Mouse (Mus musculus) midbrain, embryonic 10.5 days (tissue): ENCODE results near the gene Nubpl. TPM values are rescaled to one million over a fixed set of nuclear protein-coding genes. Genes with fewer than 3 reads are reported as not detected.

Source experiments
- DNase-seq: peaks from one replicate; pipeline ENCODE4 v3.0.0-alpha.2; 2017; ENCODE audit warnings: low spot score
- H3K27ac ChIP-seq: fragments of 300-500 bp; sonication (generic); replicated peaks from 2 replicates; pipeline ENCODE4 v1.5.1; 2016; ENCODE audit warnings: mild to moderate bottlenecking
- H3K27me3 ChIP-seq: fragments of 300-500 bp; sonication (generic); 2 replicates; pipeline ENCODE4 v1.6.1; 2016; ENCODE audit warnings: low read depth, mild to moderate bottlenecking; ENCODE audit not compliant: poor library complexity, severe bottlenecking
- H3K36me3 ChIP-seq: fragments of 300-500 bp; sonication (generic); 2 replicates; pipeline ENCODE4 v1.6.1; 2016; ENCODE audit warnings: mild to moderate bottlenecking, moderate library complexity
- H3K4me1 ChIP-seq: fragments of 300-500 bp; sonication (generic); 2 replicates; pipeline ENCODE4 v1.6.1; 2016
- H3K4me3 ChIP-seq: fragments of 300-500 bp; sonication (generic); 2 replicates; pipeline ENCODE4 v1.5.1; 2016; ENCODE audit warnings: mild to moderate bottlenecking, moderate library complexity
- H3K9me3 ChIP-seq: fragments of 300-500 bp; sonication (generic); replicated peaks from 2 replicates; pipeline ENCODE4 v1.6.1; 2016; ENCODE audit warnings: mild to moderate bottlenecking
- WGBS: fragments of 180-500 bp; shearing (Covaris S2); methylation state at CpG from one replicate; pipeline ENCODE4 v1.1.7; 2016; 5-methylcytosine and 5-hydroxymethylcytosine counted together
- polyA plus RNA-seq: library from polyadenylated mRNA; unstranded; fragments of >200 nt; fragmentation: Nextera tagmentation; extraction: Ambion mirVana; gene quantifications from 2 replicates; pipeline ENCODE4 v1.2.1, GENCODE M21; 2016

Gene Nubpl
- polyA plus RNA-seq, 1 experiment from 2014 or later, result 17.6 TPM

GRCm38 (mm10) chr12:52254089-52254488 lies 156.6 kb downstream of the Nubpl start:
- no peaks in the 10 kb centered on the region for H3K9me3 ChIP-seq
- no peaks in the 10 kb centered on the region for H3K27me3 ChIP-seq
- H3K4me3 ChIP-seq, result no peak overlapping the region
- no peaks in the 10 kb centered on the region for H3K4me1 ChIP-seq
- H3K27ac ChIP-seq, result no peak overlapping the region
- DNase-seq, result no peak
- H3K36me3 ChIP-seq, result no peaks in the 10 kb centered on the region
- 83% methylated on average over 5 of the region's 5 CpGs for WGBS

DNA sequence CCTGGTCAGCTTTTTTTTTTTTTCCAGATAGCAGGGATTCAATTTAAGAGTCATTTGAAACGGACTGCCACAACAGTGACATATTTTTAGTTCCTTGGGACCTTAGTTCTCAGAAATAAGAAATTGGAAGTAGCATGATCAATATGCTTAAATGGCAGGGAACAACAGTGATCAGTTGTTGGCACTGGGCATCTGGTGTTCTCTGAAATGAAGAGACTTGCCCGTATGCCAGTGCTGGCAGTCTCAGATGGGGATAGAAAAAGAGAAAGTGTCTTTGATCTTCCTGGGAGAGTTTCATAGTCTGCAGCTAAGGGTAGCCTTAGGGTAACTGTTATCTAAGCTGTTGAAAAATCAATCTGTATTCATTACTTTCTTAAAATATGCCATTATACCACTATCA lies 170.6 kb downstream of the Nubpl start:
- H3K4me3 ChIP-seq, result no peak overlapping the region
- H3K36me3 ChIP-seq, result no peaks in the 10 kb centered on the region
- no peaks in the 10 kb centered on the region for H3K27me3 ChIP-seq
- WGBS, result 94% methylated on average over 2 of the region's 2 CpGs
- H3K27ac ChIP-seq, result no peak overlapping the region
- no peaks in the 10 kb centered on the region for H3K9me3 ChIP-seq
- H3K4me1 ChIP-seq, result 0 out of 2 replicates have a peak, but pooled peaks cover 5% of the 10 kb centered on the region
- no peak for DNase-seq

GRCm38 (mm10) chr12:52272828-52273227 lies 175.3 kb downstream of the Nubpl start:
- DNase-seq, result no peak
- 90% methylated on average over 1 of the region's 1 CpGs for WGBS
- Histone ChIP-seq H3K36me3 (no peaks in the 10 kb centered on the region), H3K27ac (no peak overlapping the region), H3K4me1 (no peaks in the 10 kb centered on the region), H3K4me3 (no peak overlapping the region), H3K9me3 (no peaks in the 10 kb centered on the region), H3K27me3 (no peaks in the 10 kb centered on the region)

DNA sequence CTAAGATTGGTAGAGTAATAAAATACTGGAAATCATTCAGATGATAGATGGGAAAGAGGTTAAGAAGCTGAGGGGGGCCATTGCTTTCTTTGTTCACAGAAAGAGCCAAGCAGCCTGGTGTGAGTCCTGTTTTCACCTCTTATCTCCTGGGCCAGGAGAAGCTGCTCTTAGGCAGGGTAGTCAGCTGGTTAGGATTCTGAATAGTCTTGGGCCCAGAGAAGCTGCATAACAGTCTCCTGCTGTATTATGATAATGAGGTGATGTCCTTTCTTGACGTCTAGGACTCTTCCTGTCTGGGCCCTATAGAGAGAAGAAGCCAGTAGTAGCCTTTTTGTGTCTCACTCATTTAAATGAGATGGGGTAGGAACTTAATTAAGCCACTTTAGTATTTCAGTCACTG lies 178.8 kb downstream of the Nubpl start:
- Histone ChIP-seq H3K4me1 (no peaks in the 10 kb centered on the region), H3K27ac (no peak overlapping the region), H3K4me3 (no peak overlapping the region), H3K36me3 (no peaks in the 10 kb centered on the region), H3K9me3 (no peaks in the 10 kb centered on the region), H3K27me3 (no peaks in the 10 kb centered on the region)
- 45% methylated on average over 1 of the region's 1 CpGs for WGBS
- DNase-seq, result no peak

GRCm38 (mm10) chr12:52281232-52281631 lies 183.7 kb downstream of the Nubpl start:
- no peak for DNase-seq
- Histone ChIP-seq H3K27ac (no peak overlapping the region), H3K4me1 (peaks cover 4% of the 10 kb centered on the region; the same call in 1 of the 2 replicates), H3K27me3 (no peaks in the 10 kb centered on the region), H3K4me3 (no peak overlapping the region), H3K36me3 (no peaks in the 10 kb centered on the region), H3K9me3 (no peaks in the 10 kb centered on the region)
- WGBS, result 90% methylated on average over 1 of the region's 1 CpGs

- no peaks in the 10 kb centered on the region for H3K27me3 ChIP-seq
- no peak for DNase-seq
- H3K4me1 ChIP-seq, result peaks cover 24% of the 10 kb centered on the region
- H3K36me3 ChIP-seq, result no peaks in the 10 kb centered on the region
- no peak overlapping the region for H3K4me3 ChIP-seq
- no peaks in the 10 kb centered on the region for H3K9me3 ChIP-seq
- H3K27ac ChIP-seq, result no peak overlapping the region
Measured at GRCm38 (mm10) chr12:52284471-52284870, 186.9 kb downstream of the Nubpl start.

- 94% methylated on average over 3 of the region's 3 CpGs for WGBS
- DNase-seq, result no peak
- Histone ChIP-seq H3K9me3 (no peaks in the 10 kb centered on the region), H3K4me3 (no peak overlapping the region), H3K36me3 (no peaks in the 10 kb centered on the region), H3K4me1 (peaks cover 34% of the 10 kb centered on the region), H3K27me3 (no peaks in the 10 kb centered on the region), H3K27ac (no peak overlapping the region)
Measured at GRCm38 (mm10) chr12:52286802-52287201, 189.3 kb downstream of the Nubpl start.

DNA sequence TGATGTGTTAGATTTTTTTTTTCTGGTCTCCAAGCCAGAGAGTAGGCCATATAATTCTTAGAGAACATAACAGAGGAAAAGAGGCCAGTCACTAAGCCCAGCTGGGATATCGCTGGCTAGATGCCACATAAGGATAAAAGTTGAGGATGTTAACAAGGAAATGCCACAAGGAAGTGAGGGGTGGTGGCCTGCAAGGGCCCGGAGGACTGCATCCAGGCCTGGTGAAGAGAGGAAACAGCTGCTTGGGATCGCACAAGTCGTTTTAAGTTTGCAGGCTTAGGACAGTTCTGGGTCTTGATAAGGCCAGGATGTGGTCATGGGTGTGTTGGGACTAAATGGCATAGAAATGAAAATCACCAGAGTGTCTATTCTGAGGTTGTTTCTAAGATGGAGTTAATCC lies 191.0 kb downstream of the Nubpl start:
- Histone ChIP-seq H3K4me3 (no peak overlapping the region), H3K27me3 (no peaks in the 10 kb centered on the region), H3K9me3 (no peaks in the 10 kb centered on the region), H3K36me3 (no peaks in the 10 kb centered on the region), H3K4me1 (peaks cover 30% of the 10 kb centered on the region), H3K27ac (peak overlapping the region; percentile 67)
- 80% methylated on average over 4 of the region's 4 CpGs for WGBS
- no peak for DNase-seq

GRCm38 (mm10) chr12:52288941-52289567 lies 191.5 kb downstream of the Nubpl start:
- Histone ChIP-seq H3K27me3 (no peaks in the 10 kb centered on the region), H3K4me1 (peaks cover 30% of the 10 kb centered on the region), H3K4me3 (no peak overlapping the region), H3K36me3 (no peaks in the 10 kb centered on the region), H3K9me3 (no peaks in the 10 kb centered on the region), H3K27ac (peak overlapping the region; percentile 67)
- WGBS, result 54% methylated on average over 11 of the region's 11 CpGs
- peak; percentile 29 for DNase-seq

DNA sequence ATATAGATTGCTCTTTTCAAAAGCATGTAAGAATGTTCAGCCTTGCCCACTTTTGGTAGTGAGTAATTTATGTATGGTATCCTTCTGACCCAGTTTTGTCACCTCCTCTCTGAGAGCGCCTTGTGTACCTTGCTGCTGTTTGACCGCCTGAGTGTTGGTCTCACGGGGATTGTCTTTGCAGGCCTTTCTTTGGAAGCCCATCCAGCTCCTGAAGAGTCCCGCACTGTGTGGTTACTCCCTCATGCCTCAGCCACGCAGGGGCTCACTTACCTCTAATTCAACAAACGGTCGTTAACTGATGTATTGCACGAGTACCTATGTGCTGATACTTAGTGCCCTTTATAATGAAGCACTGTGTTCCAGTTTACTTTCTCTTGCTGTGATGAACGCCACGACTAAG lies 192.1 kb downstream of the Nubpl start:
- WGBS, result 72% methylated on average over 10 of the region's 10 CpGs

DNA sequence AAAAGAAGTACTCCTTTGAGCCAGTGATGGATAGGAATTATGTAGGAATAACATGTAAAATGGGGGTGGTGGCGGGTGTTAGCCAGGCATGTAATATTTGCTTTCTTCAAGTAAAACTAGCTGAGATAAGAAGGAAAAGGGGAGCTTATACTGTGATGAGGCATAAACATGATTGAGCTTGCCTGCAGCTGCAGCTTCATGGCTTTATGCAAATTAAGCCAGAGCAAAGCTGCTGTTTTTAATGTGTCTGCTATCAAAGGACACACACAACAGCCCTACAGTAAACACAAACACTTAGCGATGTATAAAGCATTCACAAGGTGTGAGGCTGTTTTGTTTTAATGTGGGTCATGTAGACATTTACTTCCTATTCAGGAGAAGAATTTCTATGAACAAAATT lies 196.4 kb downstream of the Nubpl start:
- H3K27me3 ChIP-seq, result no peaks in the 10 kb centered on the region

More for the DNA sequence above, 192.1 kb downstream of the Nubpl start:
- DNase-seq, result no peak
- H3K36me3 ChIP-seq, result no peaks in the 10 kb centered on the region
- no peaks in the 10 kb centered on the region for H3K9me3 ChIP-seq
- H3K4me3 ChIP-seq, result no peak overlapping the region
- no peaks in the 10 kb centered on the region for H3K27me3 ChIP-seq
- H3K27ac ChIP-seq, result peak overlapping the region; percentile 67
- peaks cover 30% of the 10 kb centered on the region for H3K4me1 ChIP-seq

DNA sequence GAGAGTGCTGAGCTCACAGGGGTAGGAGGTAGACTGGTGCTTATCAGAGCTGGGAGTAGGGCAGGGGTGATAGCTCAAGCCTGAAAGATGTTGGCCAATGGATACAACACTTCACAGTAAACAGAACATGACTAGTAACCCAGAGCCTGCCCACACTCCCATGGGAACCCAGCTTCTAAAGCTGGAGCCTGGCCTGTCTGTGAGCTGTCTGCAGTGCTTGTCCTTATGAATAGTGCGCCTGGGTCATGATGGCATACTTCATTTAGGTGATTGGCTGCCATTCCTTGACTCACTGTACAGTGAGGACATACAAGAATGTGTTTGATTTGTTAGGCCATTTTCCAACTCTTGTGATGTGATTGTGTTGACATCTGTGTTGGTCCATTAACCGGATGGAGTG lies 200.5 kb downstream of the Nubpl start:
- Histone ChIP-seq H3K4me1 (no peaks in the 10 kb centered on the region), H3K36me3 (no peaks in the 10 kb centered on the region)
- 91% methylated on average over 2 of the region's 2 CpGs for WGBS

More for the DNA sequence above, 196.4 kb downstream of the Nubpl start:
- WGBS, result 96% methylated on average over 2 of the region's 2 CpGs
- no peak for DNase-seq
- peaks cover 15% of the 10 kb centered on the region for H3K4me1 ChIP-seq
- no peaks in the 10 kb centered on the region for H3K36me3 ChIP-seq
- H3K27ac ChIP-seq, result no peak overlapping the region
- H3K9me3 ChIP-seq, result no peaks in the 10 kb centered on the region
- H3K4me3 ChIP-seq, result no peak overlapping the region

DNA sequence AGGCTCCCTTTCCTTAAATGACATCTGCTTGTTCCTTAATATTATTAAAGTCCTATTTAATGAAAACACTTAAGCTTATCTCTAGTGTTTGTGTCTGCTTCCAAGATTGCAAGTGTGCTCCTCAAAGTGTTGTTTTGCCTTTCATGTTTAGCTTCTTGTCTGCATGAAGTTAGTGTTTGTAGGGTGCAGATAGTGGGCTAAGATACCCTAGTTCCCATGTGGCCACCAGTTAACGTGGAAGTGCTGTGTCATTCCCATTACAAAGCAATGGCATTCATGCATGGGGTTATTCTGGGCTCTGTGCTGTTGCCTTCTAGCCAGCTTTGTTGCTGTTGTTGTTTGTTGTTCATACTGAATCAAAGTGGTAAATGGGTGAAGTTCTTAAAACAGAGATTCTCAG lies 201.1 kb downstream of the Nubpl start:
- Histone ChIP-seq H3K9me3 (no peaks in the 10 kb centered on the region), H3K4me1 (no peaks in the 10 kb centered on the region), H3K36me3 (no peaks in the 10 kb centered on the region), H3K4me3 (no peak overlapping the region), H3K27me3 (no peaks in the 10 kb centered on the region), H3K27ac (no peak overlapping the region)
- 90% methylated on average over 1 of the region's 1 CpGs for WGBS
- DNase-seq, result no peak

More for the DNA sequence above, 200.5 kb downstream of the Nubpl start:
- H3K27me3 ChIP-seq, result no peaks in the 10 kb centered on the region
- H3K27ac ChIP-seq, result no peak overlapping the region
- no peak for DNase-seq
- no peak overlapping the region for H3K4me3 ChIP-seq
- H3K9me3 ChIP-seq, result no peaks in the 10 kb centered on the region

GRCm38 (mm10) chr12:52302961-52303360 lies 205.4 kb downstream of the Nubpl start:
- no peak overlapping the region for H3K4me3 ChIP-seq
- 91% methylated on average over 2 of the region's 2 CpGs for WGBS
- no peaks in the 10 kb centered on the region for H3K4me1 ChIP-seq
- no peaks in the 10 kb centered on the region for H3K27me3 ChIP-seq
- no peak overlapping the region for H3K27ac ChIP-seq
- DNase-seq, result no peak
- H3K9me3 ChIP-seq, result no peaks in the 10 kb centered on the region
- no peaks in the 10 kb centered on the region for H3K36me3 ChIP-seq
